Mouse (Mus musculus): ENCODE data around the gene Ddost. TPM values are rescaled to one million over a fixed set of nuclear protein-coding genes. Genes with fewer than 3 reads are reported as not detected.
A peak's percentile ranks its signal among the peaks of the same experiment; 100 is the strongest.

Gene Ddost
- polyA plus RNA-seq, 1 experiment from 2014 or later = 203 TPM

DNA sequence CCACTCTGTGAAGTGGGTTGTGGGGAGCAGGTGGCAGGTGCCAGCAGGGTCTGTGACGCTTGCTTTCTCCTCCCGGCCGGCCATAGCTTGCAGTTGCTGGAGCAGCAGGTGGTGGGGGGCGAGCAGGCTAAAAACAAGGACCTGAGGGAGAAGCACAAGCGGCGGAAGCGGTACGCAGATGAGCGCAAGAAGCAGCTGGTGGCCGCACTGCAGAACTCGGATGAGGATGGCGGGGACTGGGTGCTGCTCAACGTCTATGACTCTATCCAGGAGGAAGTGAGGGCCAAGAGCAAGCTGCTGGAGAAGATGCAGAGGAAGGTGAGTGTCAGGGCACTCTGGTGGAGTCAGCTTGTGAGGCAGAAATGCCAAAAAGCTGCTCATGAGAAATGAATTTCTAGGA, 12.5 kb upstream of the Ddost start:
- H3K9me3 ChIP-seq = no peaks in the 10 kb centered on the region
- no peaks in the 10 kb centered on the region for H3K36me3 ChIP-seq (replicated peaks)
- WGBS = 89% methylated on average over 13 of the region's 13 CpGs
- no peak overlapping the region for H3K4me2 ChIP-seq
- no peak overlapping the region for H3K4me3 ChIP-seq
- peaks cover 5% of the 10 kb centered on the region; the same call in 1 of the 2 replicates for H3K4me1 ChIP-seq
- no peak overlapping the region for H3K27ac ChIP-seq
- no peaks in the 10 kb centered on the region for H3K27me3 ChIP-seq (replicated peaks)
- no peak for ATAC-seq (replicated peaks)
- no peak overlapping the region for H3K9ac ChIP-seq

DNA sequence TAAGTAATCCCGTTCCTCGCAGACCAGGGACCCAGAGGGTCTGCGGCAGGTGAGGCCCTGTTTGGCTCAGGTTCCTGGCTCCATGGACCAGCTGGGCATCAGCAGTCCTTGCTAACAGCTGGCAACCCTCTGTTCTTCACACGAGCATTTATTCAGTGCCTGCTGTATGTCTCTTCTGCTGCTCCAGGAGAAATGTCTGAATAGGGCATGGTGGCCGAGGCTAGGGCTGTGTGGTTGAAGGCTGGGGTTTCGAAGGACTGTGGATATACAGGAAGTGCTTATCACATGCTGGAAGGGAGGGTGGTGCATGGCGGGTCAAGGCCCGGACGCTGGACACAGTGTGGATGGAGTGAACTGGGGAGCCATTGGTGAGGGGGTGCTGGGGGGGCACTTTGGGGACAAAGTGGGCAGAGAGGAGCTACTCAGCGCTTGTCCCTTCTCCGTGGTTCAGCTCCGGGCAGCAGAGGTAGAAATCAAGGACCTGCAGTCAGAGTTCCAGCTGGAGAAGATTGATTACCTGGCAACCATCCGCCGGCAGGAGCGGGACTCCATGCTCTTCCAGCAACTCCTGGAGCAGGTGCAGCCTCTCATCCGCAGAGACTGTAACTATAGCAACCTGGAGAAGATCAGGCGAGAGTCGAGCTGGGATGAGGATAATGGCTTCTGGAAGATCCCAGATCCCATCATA, 11.1 kb upstream of the Ddost start:
- no peak overlapping the region for H3K9ac ChIP-seq
- H3K36me3 ChIP-seq (replicated peaks) = no peaks in the 10 kb centered on the region
- H3K27ac ChIP-seq = peak overlapping the region; percentile 84
- 0 out of 2 replicates have a peak overlapping the region, but pooled peaks have one; percentile 15 for H3K4me2 ChIP-seq
- H3K9me3 ChIP-seq = no peaks in the 10 kb centered on the region
- no peaks in the 10 kb centered on the region for H3K27me3 ChIP-seq (replicated peaks)
- H3K4me1 ChIP-seq = peaks cover 5% of the 10 kb centered on the region; the same call in 1 of the 2 replicates
- H3K4me3 ChIP-seq = no peak overlapping the region
- WGBS = 69% methylated on average over 18 of the region's 18 CpGs
- peak; percentile 83 for ATAC-seq (replicated peaks)

DNA sequence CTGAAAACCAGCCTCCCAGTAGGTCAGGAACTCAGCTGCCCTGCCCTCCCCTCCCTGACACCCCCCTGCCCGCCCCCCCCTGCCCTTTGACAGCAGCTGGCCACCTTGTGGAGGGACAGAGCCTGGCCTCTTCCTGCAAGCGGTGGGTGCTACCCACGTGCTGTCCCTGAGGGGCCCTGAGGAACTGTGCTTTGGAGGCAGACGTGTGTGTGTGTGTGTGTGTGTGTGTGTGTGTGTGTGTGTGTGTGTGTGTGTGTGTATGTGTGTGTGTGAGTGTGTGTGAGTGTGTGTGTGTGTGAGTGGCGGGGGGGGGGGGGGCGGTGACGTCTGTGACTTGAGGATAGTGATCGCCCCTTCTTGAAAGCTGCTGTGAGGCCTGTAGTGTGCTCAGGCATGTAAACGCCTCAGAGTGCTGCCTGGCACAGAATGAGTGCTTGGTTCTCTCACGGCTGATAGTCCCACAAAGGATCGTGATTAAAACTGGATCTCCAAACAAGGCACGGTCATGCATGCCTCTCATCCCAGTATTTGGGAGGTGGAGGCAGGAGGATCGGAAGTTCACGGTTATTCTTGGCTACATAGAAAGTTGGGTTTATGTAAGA, 10.5 kb upstream of the Ddost start:
- peak; percentile 66; the same call in 1 of the 2 replicates for ATAC-seq (replicated peaks)
- Histone ChIP-seq H3K4me1 (peaks cover 5% of the 10 kb centered on the region; the same call in 1 of the 2 replicates), H3K9ac (no peak overlapping the region), H3K36me3 (replicated peaks) (no peaks in the 10 kb centered on the region), H3K4me2 (0 out of 2 replicates have a peak overlapping the region, but pooled peaks have one; percentile 15), H3K27ac (peak overlapping the region; percentile 84), H3K4me3 (no peak overlapping the region), H3K27me3 (replicated peaks) (no peaks in the 10 kb centered on the region), H3K9me3 (no peaks in the 10 kb centered on the region)
- WGBS = 70% methylated on average over 10 of the region's 14 CpGs

DNA sequence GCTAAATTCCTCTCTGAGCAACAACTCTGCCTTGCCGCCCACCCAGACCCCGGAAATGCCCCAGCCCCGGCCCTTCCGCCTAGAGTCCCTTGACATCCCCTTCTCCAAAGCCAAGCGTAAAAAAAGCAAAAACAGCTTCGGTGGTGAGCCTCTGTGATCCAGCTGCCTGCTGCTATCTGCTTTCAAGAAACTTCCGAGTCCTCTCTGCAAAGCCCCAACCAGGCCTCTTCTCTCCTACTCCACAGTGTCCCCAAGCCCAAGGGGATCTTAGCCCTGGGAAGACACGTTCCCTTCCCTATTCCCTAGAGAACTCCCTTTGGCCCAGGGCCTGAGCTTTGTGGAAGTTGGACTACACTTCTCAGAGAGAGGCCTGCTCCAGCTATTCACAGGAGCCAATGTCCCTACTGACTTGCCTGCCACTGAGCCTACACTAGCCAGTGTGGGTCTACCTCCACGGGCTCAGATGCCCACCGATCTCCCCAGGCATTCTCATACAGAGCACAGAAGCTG, 3.2 kb upstream of the Ddost start:
- Histone ChIP-seq H3K4me3 (no peak overlapping the region), H3K27ac (no peak overlapping the region), H3K4me2 (no peak overlapping the region), H3K9me3 (no peaks in the 10 kb centered on the region), H3K36me3 (replicated peaks) (no peaks in the 10 kb centered on the region), H3K4me1 (peaks cover 21% of the 10 kb centered on the region), H3K9ac (no peak overlapping the region), H3K27me3 (replicated peaks) (no peaks in the 10 kb centered on the region)
- whole genome bisulfite sequencing = 84% methylated on average over 10 of the region's 10 CpGs
- no peak for ATAC-seq (replicated peaks)

DNA sequence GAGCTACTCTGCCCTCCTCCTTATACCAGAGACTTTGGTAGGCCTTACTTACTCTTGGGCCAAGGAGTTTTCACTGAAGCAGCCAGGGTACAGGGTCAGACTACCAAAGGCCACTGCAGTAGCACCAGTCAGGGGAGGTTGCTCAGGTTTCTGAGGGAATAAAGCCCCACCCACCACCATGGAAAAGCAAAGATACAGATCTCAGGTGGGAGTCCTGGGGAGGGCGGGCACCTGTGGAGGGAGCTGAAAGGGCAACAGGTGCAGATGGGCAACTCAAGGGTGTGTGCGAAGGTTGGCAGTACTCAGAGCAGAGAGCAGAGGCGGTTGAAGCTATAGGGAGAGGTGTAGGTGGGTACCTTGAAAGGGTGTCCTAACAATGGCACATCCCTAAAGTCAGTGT, 1.5 kb upstream of the Ddost start:
- Histone ChIP-seq H3K27me3 (replicated peaks) (no peaks in the 10 kb centered on the region), H3K9ac (no peak overlapping the region), H3K36me3 (replicated peaks) (no peaks in the 10 kb centered on the region), H3K4me1 (peaks cover 33% of the 10 kb centered on the region), H3K27ac (no peak overlapping the region), H3K9me3 (no peaks in the 10 kb centered on the region), H3K4me2 (no peak overlapping the region), H3K4me3 (no peak overlapping the region)
- ATAC-seq (replicated peaks) = no peak
- 100% methylated on average over 3 of the region's 3 CpGs for WGBS

DNA sequence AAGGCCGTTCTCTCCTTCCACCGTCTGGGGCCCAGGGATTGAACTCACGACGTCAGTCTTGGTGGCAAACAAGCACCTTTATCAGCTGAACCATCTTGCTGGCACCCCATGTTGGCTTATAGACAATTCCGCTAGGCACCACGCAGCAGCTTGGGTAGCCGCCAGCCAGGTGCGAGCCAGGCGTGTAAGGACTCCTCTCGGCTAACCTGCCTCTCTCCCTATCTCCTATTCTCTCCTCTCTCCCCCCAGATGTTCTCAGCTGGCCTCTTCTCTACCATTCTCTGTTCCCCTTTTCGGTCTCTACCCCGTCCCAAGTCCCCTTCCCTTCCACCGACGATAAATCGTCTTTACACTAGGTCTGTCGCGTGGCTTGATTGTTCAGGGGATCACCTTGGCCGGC, 788 bp upstream of the Ddost start:
- ATAC-seq (replicated peaks) = no peak
- peak overlapping the region; percentile 78 for H3K27ac ChIP-seq
- H3K4me2 ChIP-seq = peak overlapping the region; percentile 91
- H3K4me1 ChIP-seq = peaks cover 33% of the 10 kb centered on the region
- H3K9ac ChIP-seq = peak overlapping the region; percentile 59
- WGBS = 13% methylated on average over 18 of the region's 18 CpGs
- no peaks in the 10 kb centered on the region for H3K36me3 ChIP-seq (replicated peaks)
- no peaks in the 10 kb centered on the region for H3K9me3 ChIP-seq
- peak overlapping the region; percentile 99 for H3K4me3 ChIP-seq
- H3K27me3 ChIP-seq (replicated peaks) = no peaks in the 10 kb centered on the region

DNA sequence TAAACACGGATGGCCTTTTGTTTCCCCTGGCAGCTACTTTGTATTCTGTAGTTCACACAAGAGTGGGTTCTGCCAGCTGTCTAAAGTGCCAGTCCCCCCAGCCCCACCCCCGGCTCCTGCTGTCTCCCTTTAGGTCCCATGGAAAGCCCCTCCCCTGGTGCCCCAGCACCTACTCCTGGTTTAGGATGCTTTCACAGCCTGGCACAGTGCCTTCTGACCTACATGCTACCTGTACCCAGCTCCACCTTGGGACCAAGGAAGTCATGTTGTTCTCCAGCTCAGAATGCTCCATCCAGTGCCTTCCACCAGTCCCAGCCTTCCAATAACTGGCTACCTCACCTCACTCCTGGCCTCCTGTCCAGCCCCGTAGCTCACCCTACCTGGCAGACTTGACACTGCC, 2.5 kb downstream of the Ddost start:
- Histone ChIP-seq H3K27ac (no peak overlapping the region), H3K4me2 (no peak overlapping the region), H3K9me3 (no peaks in the 10 kb centered on the region), H3K9ac (no peak overlapping the region), H3K4me3 (no peak overlapping the region), H3K27me3 (replicated peaks) (no peaks in the 10 kb centered on the region), H3K4me1 (peaks cover 33% of the 10 kb centered on the region), H3K36me3 (replicated peaks) (peaks cover 20% of the 10 kb centered on the region)
- 82% methylated on average over 3 of the region's 3 CpGs for WGBS
- ATAC-seq (replicated peaks) = no peak

DNA sequence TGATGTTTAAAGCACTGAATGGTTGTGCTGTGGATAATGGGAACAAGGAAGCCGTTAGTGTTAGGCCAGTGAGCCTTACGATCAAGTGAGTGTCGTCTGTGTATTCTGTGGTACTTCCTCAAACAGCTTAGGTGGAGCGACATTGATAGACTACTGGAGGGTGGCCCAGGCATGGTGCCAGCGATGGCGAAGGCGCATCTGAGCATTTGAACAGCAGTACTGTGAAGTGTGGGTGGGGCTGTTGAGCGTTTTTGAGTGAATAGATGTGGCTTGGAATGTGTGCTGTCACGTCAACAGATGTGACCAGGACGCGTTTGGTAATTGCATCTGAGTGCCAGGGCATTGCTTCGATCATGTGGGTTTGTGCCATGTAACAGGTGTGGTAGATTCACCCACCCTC, 3.2 kb downstream of the Ddost start:
- no peak for ATAC-seq (replicated peaks)
- Histone ChIP-seq H3K27me3 (replicated peaks) (no peaks in the 10 kb centered on the region), H3K9me3 (no peaks in the 10 kb centered on the region), H3K27ac (no peak overlapping the region), H3K4me1 (peaks cover 33% of the 10 kb centered on the region), H3K9ac (no peak overlapping the region), H3K36me3 (replicated peaks) (peaks cover 26% of the 10 kb centered on the region), H3K4me3 (no peak overlapping the region), H3K4me2 (no peak overlapping the region)
- whole genome bisulfite sequencing = 95% methylated on average over 12 of the region's 12 CpGs

DNA sequence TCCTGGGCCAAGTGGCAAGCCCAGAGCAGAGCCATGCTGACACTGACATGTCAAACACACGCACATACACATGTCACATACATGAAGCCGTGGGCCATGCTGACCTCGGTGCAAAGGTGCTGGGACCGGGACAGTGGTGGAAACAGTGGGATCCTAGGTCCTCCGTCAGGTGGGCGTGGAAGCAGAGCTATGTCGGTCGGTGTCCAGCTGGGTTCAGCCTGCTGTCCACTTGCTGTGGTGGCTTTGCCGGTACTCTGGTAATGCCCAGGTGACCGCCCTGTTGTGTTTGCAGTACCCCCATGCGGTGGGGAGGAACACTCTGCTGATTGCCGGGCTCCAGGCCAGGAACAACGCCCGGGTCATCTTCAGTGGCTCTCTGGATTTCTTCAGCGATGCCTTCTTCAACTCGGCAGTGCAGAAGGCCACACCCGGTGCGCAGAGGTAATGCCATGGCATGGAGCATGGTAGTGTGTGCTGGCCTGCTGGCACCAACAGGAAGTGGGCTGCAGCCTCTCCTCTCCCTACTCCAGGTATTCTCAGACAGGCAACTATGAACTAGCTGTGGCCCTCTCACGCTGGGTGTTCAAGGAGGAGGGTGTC, 5.9 kb downstream of the Ddost start:
- H3K9me3 ChIP-seq = no peaks in the 10 kb centered on the region
- H3K27me3 ChIP-seq (replicated peaks) = no peaks in the 10 kb centered on the region
- H3K4me1 ChIP-seq = peaks cover 21% of the 10 kb centered on the region
- no peak for ATAC-seq (replicated peaks)
- no peak overlapping the region for H3K9ac ChIP-seq
- H3K4me2 ChIP-seq = no peak overlapping the region
- 96% methylated on average over 19 of the region's 19 CpGs for WGBS
- peaks cover 45% of the 10 kb centered on the region for H3K36me3 ChIP-seq (replicated peaks)
- no peak overlapping the region for H3K27ac ChIP-seq
- no peak overlapping the region for H3K4me3 ChIP-seq

DNA sequence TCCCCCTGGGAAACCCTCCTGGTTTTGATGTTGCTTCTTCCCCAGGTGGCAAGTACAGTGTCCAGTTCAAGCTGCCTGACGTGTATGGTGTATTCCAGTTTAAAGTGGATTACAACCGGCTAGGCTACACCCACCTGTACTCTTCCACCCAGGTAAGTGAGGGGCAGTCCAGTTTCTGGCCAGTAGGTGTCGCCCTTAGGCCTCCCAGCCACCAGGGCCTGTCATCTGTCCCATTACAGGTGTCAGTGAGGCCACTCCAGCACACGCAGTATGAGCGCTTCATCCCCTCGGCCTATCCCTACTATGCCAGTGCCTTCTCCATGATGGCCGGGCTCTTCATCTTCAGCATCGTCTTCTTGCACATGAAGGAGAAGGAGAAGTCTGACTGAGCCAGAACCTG, 7.1 kb downstream of the Ddost start:
- Histone ChIP-seq H3K27ac (no peak overlapping the region), H3K9ac (no peak overlapping the region), H3K4me2 (no peak overlapping the region), H3K4me1 (peaks cover 10% of the 10 kb centered on the region; the same call in 1 of the 2 replicates), H3K4me3 (no peak overlapping the region), H3K36me3 (replicated peaks) (peaks cover 47% of the 10 kb centered on the region), H3K27me3 (replicated peaks) (no peaks in the 10 kb centered on the region), H3K9me3 (no peaks in the 10 kb centered on the region)
- 68% methylated on average over 8 of the region's 8 CpGs for WGBS
- ATAC-seq (replicated peaks) = peak; percentile 38

DNA sequence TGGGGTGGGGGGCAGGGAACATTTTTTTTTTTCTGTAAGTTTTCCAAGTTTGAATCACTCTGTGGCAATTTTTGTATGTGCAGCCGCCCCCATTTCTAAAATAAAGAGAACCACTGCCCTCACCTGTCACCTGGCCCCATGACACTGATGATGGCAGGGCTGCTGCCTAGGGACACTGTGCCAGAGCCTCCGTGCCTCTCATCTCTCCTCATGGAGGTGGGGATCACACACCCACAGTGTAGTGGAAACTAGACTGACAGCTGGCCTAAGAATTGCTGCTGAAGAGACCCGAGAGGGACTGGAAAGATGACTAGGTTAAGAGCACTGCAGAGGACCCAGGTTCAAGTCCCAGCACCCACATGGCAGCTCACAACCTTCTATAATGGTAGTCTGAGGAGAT, 7.6 kb downstream of the Ddost start:
- ATAC-seq (replicated peaks) = no peak
- H3K4me3 ChIP-seq = no peak overlapping the region
- peaks cover 5% of the 10 kb centered on the region; the same call in 1 of the 2 replicates for H3K4me1 ChIP-seq
- no peak overlapping the region for H3K9ac ChIP-seq
- H3K27me3 ChIP-seq (replicated peaks) = no peaks in the 10 kb centered on the region
- H3K4me2 ChIP-seq = no peak overlapping the region
- H3K27ac ChIP-seq = no peak overlapping the region
- no peaks in the 10 kb centered on the region for H3K9me3 ChIP-seq
- 93% methylated on average over 3 of the region's 3 CpGs for WGBS
- peaks cover 53% of the 10 kb centered on the region for H3K36me3 ChIP-seq (replicated peaks)

DNA sequence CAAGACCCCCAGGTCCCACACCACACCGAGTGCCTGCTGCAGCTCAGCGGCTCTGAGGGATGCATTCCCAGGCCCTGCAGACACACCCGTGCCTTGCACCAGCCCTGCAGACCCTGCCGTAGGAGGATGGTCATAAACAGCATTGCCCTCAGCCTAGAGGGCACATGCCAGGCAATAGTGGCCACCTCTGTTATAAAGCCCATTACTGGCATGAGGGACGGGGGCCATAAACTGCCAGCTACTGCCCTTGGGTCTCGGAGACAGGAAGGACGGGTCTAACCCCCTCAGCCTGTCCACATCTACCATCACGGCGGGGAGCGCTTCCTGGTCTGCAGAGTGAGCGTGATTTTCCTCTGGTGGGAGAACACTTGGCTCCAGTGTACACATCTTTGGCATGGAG, 8.5 kb downstream of the Ddost start:
- Histone ChIP-seq H3K4me1 (peaks cover 4% of the 10 kb centered on the region), H3K4me2 (no peak overlapping the region), H3K36me3 (replicated peaks) (peaks cover 53% of the 10 kb centered on the region), H3K4me3 (no peak overlapping the region), H3K9ac (no peak overlapping the region), H3K27ac (no peak overlapping the region), H3K9me3 (no peaks in the 10 kb centered on the region), H3K27me3 (replicated peaks) (no peaks in the 10 kb centered on the region)
- 92% methylated on average over 11 of the region's 11 CpGs for WGBS
- ATAC-seq (replicated peaks) = no peak
